Mouse (Mus musculus) olfactory bulb, adult 2 months (tissue): ENCODE results near the gene Gm4787.
"Not testable (repeated sequence)": the region's sequence is repeated elsewhere in the genome, so short reads cannot be mapped to it uniquely, and the experiment has no call there.

Source experiments
- CTCF ChIP-seq: fragments of 200-500 bp; IDR thresholded peaks from 2 replicates; pipeline ENCODE4 v1.5.1; 2012; ENCODE audit warnings: low read depth, mild to moderate bottlenecking, low read length, moderate library complexity; ENCODE audit not compliant: insufficient read depth
- POLR2A ChIP-seq: fragments of 200-500 bp; IDR thresholded peaks from 2 replicates; pipeline ENCODE4 v1.6.1; 2012; ENCODE audit warnings: mild to moderate bottlenecking, low read depth, low read length, moderate library complexity; ENCODE audit not compliant: insufficient read depth

- not testable (repeated sequence) for TF ChIP-seq CTCF, POLR2A
Observed at GRCm38 (mm10) chr12:81379364-81379763, at the start of gene Gm4787.
